Mouse (Mus musculus): ENCODE measurements around the gene Mycl.
A peak's percentile ranks its signal among the peaks of the same experiment; 100 is the strongest.

The Mycl gene

GRCm38 (mm10) chr4:123021591-123021990 is 26.1 kb downstream of the Mycl start:
- no peak for DNase-seq

GRCm38 (mm10) chr4:123022896-123023295 is 27.4 kb downstream of the Mycl start:
- DNase-seq: no peak

- no peak for DNase-seq
These were observed 30.0 kb downstream of the Mycl start for GRCm38 (mm10) chr4:123025418-123025817.

GRCm38 (mm10) chr4:123026161-123026560 is 30.7 kb downstream of the Mycl start:
- DNase-seq: no peak

GRCm38 (mm10) chr4:123026597-123026996 is 31.1 kb downstream of the Mycl start:
- no peak for DNase-seq

GRCm38 (mm10) chr4:123034841-123035240 is 39.4 kb downstream of the Mycl start:
- no peak for DNase-seq

- no peak for DNase-seq
These were observed 40.2 kb downstream of the Mycl start for GRCm38 (mm10) chr4:123035636-123036035.

GRCm38 (mm10) chr4:123036710-123037109 is 41.3 kb downstream of the Mycl start:
- no peak for DNase-seq

- DNase-seq: no peak
These were observed 45.7 kb downstream of the Mycl start for GRCm38 (mm10) chr4:123041131-123041530.

- DNase-seq: no peak
These were observed 48.4 kb downstream of the Mycl start for GRCm38 (mm10) chr4:123043858-123044257.

GRCm38 (mm10) chr4:123044842-123045241 is 49.4 kb downstream of the Mycl start:
- DNase-seq: no peak

- no peak for DNase-seq
These were observed 50.8 kb downstream of the Mycl start for GRCm38 (mm10) chr4:123046300-123046699.

- DNase-seq: peak; percentile 68
These were observed 55.3 kb downstream of the Mycl start for GRCm38 (mm10) chr4:123050681-123051211.
